Mouse (Mus musculus) CD4-positive, CD25-positive, alpha-beta regulatory T cell, adult 4 months (primary cell): ENCODE measurements around the gene Slc25a45. TPM values are rescaled to one million over a fixed set of nuclear protein-coding genes. Genes with fewer than 3 reads are reported as not detected.

Experiments
- ATAC-seq: one replicate; pipeline ENCODE4 v1.8.0; 2017
- polyA plus RNA-seq, 2 experiments: library from polyadenylated mRNA; unstranded; fragments of 100-300 nt; shearing (Covaris generic); gene quantifications; one replicate each; pipeline ENCODE4 v1.2.1; 2017

Gene Slc25a45
- polyA plus RNA-seq, 2 experiments from 2014 or later, result 51.6 to 73.7 TPM

DNA sequence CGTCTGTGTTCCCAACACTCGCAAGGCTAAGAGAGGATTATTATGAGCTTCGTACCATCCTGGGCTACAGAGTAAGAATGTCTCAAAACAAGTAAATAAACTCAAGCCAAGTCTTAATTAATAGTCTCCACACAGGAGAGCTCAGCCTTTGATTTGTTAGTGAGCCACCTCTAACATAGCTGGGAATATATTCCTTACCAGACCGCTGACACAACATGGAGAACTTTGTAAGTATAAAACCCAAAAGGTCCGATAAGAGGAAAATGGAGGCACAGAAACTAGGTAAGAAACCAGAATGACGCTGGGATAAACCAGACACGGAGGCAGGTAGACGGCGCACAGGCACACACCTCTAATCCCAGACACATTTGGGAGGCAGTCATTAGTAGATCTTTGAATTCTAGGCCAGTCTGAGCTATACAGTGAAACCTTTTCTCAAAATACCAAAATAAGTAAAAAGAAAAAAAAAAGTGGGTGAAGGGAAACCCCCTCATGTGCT lies 36.7 kb upstream of the Slc25a45 start:
- no peak for ATAC-seq

DNA sequence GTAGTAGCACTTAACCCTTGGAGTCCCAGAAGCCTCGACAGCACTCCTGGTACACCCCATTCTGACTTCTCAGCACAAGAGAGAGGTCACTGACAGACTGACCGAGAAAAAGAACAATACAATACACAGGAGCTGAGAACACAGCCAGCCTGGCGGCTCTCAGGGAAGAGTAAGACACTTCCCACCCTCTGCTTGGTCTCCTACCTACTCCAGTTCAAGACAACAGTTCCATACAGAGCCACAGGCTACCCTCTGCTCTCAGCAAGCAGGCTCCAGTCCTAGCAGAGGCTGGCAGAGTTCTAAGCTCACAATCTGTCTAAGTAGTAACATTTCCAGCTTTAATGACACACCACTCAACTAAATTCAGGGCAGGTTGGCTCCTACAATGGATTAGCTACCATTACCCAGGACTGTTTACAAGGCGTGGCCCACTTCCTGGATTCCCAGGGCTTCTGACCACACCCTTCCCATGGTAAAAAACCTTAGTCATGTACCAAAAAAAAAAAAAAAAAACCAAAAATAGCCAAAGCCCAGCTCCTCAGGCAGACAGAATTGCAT lies 36.1 kb upstream of the Slc25a45 start:
- no peak for ATAC-seq

DNA sequence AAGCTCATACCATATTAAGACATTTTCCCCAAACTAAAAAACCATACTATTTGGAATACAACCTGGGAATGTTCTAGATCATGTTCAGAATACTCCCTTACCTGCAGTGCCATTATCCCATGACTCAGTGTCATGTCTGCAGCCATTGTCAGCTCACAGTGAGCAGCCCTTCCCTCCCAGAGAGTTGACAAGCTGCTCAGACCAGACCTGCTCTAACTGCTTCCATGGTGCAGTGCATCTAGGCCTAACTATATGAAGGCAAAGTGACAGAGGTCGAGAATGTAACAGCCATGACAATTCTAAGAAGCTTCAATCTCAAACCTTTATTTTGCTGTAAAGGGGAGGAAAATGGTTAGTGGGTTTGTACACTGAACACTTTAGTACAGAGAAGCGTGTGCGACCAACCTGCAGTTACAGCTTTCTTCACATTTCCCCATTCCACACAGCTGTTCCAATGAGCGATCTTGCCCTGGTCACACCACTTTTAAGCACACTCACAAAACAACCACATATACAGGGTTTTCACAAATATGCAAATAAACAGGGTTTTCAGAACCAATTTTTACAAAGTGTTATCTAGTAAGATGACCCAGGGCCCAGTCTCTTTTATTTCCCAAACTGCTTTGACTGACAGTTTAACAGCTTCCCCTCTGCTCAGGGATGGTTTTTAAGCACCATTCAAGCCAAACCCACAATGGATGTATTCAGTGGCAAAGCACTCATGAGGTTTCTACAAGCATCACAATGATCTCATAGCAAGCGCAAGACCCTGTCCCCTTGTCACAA lies 35.4 kb upstream of the Slc25a45 start:
- ATAC-seq, result no peak

DNA sequence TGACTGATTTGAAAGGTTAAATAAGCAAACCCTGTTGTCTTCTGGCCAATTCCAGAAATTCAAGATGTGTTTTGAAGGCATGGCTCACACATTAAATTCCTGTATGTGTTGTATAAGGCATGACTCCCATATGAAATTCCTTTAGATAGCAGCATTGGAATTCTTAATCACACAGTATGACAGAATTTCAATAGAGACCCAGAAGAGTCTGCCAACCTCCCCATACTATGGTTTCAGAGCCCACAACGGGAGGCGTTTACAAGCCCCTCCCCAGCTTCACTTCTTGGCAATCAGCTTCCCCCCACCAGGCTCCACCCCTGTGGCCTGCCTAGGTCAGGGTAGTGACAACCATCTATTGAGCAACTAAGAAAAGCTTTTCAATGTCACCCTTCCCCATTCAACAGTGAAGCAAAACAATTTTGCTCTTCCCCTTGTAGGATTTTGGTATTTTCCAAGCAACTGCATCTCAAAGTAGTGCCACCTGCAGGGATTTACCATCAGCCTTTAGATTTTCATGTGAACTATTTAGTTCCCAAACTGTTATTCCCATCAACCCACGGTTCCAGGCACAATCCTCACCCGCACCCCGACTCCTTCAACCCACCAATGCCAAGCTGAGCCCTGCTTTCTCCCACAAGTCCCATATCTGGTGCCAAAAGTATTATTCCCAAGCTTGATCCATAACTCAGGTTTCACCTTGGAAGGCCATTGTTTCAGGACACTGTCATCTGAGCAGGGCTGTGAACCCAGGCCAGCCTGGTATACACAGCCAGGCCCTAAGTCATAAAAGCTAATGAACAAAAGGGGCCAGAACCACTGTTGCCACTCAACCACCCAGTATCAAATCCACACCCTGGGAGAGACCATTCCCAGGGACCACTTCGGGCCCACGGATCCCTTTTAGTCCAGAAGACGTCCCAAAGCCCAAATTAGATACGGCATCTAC lies 34.5 kb upstream of the Slc25a45 start:
- no peak for ATAC-seq

DNA sequence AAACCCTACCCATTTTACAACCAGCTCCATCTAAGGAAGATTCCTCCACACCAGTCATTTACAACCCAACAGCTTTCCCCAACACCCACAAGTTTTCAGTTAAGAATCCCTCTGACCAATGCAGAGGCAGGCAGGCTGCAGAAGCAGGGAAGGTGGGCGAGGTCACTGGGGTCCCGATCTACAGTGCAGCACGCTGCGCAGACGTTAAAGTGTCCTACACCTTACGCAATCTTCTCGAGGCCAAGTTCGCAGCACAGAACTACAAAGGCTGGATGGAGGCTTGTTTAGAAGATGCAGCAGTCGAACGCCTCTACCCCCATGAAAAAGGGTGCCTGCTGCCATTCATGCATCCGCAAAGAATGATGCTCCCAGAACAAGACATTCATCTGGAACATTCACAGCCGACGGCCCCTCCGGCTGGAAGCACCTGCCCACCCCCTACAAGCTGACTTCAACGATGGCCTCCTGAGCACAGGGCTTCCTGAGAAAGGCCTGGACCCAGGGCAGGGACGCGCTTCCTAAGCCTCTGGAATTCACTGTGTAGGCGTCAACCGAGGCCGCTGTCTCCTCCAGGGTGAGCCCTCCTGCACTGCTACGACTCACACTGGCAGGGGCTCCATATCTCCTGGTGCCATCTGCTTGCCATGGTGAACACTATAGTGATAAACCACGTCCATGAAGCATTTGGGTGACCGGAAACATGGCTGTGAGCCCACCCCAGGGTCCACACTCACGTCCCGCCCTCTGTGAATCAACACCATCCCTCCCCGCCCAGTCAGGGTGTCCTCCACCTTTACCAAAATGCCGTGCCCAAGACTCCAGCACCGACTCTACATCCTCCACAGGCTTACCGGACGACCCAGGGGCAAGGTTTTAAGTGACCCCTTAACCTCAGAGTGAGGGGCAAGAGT lies 33.6 kb upstream of the Slc25a45 start:
- no peak for ATAC-seq

DNA sequence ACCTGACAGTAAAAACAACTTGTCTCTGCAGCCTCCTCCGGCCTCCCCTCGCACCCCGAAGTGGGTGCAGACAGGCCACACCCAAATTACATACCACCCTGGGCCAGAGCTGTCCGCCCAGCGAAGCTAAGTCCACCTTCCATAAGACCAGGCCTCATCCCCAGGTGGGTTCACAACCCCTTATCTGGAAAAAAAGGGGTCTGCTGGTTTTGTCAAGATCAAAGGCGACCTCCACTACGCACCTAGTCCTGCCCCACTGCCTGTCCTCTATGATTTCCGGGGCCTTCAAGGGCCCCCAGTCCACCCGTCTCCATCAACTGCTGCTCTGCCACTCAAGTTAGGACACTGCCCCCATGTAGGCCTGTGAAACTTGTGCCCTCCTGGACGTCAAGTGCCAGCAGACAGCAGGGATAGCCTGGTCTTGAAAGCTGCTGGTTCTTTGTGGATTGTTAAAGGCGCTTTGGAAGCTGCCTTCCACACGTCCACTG lies 32.7 kb upstream of the Slc25a45 start:
- ATAC-seq, result peak; percentile 20

DNA sequence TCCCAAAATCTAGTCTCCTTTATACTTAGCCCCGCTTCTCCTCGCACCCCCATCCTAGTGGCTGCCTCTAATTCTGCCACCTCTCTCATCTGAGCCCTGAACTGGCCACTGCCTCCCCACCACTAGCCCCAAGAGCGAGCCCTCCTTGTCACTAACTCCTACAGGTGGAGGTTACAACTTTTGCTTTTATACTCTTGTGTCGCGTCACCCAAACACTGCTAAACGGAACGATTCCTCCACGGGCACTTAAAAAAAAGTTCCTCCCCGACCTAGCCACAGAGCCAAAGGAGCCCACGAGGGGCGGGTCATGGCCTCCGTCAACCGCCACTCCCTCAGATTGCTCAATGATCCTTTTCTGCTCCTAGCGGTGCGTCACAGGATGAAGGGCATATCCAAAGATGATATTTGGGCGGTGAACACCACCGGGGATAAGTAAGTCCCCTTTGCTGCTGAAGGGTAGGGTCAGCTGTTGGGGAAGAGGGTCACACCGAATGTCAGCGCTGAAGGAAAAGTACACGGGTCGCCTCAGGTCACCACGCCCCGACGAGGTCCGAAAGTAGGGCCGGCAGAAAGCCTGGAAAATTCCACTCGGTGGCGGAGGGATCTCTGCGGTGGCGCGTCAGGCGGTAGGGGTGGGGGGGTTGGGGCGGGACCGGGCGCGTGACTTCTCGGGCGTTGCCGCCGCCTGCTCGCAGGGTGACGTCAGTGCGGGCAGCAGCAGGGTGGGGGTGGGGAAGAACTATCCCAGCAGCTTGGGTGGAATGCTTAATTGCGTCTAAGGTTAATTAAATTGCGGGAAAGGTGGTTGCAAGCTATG lies 32.1 kb upstream of the Slc25a45 start:
- ATAC-seq, result peak; percentile 46

DNA sequence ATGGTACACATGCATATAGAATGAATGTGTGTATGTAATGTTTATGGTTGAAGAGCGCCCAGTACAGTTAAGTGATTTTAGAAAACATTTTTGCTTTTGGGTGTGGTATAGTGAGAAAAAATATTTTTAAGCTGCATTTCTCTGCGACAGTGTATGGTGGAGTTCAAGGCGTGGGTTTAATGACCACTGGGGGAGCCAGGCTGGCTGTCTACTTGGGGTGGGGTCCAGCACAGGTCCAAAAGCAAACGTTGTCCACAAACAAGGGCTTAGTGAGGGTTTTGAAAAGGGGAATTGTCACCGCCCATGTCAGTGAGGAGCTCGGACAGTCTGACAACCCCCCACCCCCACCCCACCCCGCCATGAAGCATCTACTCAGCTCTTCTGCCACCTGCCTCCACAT lies 31.5 kb upstream of the Slc25a45 start:
- no peak for ATAC-seq

DNA sequence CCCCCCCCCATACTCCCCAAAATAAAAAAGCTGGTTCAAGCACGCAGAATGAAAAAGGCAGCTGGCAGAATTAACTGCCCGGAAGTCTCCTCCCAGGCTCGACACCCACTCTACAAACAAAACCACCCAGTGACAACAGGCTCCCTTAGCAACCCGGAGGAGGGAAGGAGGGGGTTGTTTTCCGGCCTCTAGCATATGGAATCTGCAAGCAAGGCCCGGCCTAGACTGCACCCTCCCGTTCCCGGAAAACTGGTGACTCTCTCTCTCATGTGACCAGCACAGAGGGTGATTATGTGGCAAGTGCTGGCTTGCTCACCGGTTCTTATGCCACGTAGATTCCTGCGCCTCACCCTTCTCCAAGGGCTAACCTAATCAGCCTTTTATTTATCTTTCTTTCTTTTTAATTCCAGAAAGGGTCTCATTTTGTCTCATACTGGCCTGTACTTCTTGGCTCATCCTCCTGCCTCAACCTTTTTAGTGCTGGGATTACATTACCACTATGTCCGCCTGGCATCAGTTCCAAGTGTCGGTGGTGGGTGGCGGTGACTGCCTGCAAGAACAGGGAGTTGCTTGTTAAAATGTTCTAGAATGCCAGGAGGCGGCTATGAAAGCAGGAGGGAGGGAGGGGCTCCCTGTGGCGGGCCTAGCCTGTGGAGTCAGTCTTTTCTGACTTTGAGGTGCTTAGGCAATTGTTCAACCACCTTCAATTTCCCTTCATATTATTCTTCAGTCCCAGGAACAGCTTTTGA lies 30.9 kb upstream of the Slc25a45 start:
- no peak for ATAC-seq

DNA sequence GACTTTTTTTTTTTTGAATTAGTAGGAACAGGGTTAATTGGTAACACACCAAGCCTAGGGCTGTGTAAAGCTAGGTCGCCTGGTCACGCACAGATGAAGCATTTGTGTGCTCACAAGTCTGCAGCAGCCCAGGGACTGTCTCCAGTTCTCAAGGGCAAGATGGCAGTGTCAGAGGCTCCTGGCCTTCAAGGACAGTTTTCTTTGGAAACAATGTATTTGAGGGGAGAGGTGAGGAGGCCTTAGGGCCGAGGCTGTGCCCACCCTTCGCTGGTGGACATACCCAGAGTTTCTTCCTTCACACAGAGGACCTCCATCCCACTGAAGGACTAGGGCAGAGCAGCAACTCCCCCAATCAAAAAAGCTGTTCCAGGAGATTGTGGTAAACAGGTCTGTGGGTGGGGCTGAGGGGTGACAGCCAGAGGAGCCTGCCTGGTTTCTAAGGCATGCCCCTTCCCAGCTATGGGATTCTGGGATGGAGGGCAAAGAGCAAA lies 30.3 kb upstream of the Slc25a45 start:
- ATAC-seq, result no peak

DNA sequence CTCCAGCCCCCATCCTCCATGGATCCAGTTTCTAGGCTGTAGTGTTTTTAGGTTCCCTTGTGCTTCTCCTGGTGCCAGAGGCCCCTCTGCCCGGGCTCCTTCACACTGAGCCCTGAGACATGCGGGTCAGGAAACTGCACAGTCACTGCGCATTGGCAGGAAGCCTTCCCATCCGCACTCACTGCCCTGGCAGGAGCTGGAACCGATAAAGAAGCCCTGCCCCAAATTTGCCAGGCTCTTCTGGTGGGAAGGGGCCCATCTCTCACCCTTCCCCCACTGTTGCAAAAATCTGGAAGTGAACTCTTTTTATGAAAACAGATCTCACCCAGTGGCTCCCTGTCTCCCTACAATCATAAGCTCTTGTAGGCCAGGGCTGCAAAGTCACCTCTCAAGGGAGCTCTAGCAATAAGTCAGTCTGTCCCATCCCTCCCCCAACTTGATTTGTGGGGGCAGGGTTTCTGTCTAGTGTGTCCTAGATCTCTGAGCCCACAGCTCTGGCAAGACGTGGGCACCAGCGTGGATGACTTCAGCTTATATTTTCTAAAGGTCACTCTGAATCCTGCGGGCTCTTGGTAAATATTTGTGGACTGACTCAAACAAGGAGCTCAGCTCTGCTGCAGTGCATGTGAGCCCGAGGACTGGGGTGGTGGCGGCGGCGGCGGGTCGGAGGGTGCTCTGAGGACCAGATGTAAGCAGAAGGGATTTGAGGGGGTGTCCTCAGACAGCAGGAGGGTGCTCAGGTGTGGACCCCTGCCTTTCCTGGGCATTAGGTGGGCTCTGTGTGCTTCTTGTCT lies 29.4 kb upstream of the Slc25a45 start:
- ATAC-seq, result no peak

DNA sequence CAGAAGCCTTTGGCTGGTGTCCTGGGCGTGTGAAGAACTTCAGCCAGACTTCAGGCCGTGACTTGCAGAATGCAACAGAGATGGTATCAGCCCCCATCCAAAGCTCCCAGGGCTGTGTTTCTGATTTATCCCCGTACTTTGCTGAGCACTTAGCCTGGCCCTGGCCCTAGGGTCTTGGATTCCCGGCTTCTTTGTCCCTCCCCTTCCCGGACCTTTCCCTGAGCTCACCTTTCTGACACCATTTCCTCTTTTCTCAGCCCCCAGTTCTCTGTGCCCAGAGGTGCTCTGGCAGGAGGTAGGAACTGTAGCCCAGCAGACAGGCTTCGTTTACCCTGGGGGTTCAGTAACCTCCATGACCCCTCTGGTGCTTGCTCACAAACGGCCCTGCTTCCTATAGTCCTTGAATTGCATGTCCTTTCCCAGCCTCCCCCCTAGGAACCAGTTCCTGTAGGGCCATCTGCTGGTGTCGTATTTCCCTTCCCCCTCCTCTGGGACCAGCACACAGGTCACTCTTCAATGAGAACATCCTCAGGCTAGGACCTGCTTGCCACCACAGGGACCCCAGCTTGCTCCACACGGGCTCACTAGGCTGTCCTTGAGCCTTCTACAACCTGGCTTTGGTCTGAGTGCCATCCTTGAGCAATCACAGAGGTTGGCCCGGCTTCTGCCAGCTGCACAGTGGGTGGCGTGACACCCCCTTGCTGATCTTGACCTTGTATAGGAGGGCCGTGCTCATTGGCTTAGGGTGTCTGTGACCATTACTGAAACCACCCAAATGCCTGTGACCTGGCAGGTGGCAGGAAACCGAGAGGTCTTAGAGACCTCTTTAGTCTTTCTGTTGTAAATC lies 28.6 kb upstream of the Slc25a45 start:
- no peak for ATAC-seq

DNA sequence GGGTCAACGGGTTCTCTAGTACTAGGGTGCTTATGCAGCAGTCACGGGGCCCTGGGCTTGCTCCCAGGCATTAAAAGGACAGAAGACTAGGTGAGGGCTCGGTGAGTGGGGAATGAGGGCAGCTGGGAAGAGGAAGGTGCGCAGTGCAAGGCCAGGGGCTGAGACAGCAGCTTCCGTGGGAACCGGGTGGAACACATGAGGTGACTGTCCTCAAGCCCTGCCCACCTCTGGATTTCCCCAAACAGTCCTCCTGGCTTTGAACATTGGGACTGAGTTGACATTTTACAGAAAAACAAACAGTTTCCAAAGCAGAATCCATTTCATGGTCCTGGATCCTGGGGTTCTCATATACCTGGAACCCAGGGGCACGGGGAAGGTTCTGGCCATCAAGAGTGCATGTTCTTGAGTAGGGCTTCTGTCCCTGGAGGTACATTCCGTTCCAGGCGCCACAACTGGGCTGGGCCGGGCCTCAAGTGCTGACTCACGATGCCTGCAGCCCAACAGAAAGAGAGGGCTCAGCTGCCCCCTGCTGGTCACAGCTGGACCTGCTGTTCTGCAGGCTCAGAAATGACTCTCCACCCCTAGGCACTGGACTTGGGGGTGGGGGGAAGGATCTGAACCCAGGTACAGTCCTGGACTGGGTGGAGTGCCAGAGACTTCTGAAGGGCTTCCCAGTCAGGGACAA lies 27.6 kb upstream of the Slc25a45 start:
- peak; percentile 46 for ATAC-seq

DNA sequence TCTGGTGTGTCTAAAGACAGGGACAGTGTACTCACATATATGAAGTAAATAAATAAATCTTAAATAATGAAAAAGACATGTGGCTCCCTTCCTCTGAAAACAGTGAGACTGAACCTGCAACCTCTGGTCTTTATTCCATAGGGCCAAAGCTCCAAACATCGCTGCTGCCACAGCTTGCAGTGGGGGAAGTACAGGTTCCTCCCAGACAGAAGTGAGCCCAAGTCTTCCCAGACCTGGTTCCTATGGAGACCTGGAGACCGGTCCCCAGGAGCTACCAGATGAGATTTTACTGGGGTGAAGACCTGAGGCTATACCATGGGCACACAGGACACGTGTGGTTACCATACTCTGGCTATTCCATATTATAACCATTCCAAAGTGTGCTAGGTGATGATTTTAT lies 26.7 kb upstream of the Slc25a45 start:
- ATAC-seq, result no peak

DNA sequence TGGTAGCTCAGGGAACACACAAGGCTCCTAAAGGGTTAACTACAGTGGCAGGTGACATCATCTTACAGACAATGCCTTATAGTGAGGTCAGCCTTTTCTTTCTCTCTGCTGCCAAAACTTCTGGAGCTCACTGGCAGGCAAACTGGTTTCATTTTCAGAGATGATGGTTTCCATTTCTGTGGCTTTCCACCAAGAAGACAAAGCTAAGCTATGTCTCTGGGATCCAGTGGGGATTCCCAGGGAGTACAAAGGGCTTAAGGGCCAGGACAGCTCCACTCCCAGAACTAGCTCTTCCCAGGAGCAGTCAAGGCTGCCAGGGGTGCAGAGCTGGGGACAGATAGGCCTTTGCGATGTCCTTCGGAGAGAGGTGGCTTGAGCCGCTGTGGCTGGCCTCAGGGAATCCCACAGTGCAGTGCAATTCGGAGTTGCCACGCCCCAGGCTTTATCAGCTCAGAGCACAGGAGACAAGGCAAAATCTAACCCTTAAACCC lies 26.1 kb upstream of the Slc25a45 start:
- no peak for ATAC-seq

DNA sequence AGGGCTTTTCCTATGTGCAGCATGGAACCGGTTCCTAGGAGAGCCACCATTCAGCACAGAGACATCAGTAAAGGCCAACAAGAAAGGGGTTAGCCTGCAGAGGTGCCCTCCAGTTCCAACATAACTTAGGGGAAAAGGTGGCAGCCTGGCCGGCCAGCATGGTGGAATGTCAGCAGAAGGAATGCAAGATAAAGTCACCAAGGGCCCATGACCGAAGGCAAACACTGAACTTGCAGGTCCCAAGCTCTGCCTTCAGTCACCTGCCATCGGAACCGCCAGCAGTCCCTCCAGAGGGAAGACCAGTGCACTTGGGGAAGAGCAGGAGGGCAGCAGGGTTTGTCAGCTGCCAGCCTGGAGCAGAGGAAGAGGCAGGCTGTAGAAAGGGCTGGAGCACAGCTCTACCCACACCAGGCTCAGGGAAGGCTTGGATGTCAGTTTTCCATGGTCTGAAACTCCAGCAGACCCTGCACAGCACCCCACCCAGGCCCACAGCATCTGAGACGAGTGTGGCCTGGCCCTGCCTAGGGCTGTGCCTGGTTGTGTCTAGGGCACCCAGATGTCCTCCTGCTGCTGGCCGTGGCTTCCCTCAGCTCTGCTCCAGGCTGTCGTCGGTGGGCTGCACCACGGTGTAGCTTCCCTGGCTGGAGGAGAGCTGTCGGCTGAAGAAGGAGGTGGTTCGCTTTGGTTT lies 25.4 kb upstream of the Slc25a45 start:
- no peak for ATAC-seq

DNA sequence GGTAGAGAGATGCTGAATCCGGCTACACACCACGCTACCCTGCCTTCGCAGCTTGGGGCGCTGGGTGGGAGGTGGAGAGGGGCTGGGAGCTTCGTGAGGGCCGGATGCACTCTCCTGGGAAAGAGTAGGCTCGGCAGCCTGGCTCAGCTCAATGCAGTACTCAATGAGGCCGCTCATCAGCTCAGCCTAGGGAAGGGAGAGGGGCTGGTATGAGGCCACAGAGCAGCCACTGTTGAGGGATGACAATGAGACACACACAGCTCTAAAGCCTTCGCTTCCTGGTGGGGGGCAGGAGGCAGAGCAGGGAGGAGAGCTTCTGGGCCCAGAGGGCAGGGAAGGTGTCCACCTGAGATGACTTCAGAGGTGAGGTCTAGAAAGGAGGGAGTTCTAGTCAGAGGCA lies 21.0 kb upstream of the Slc25a45 start:
- ATAC-seq, result no peak
